Mouse (Mus musculus): ENCODE measurements around the gene Pla2g4b. TPM values are rescaled to one million over a fixed set of nuclear protein-coding genes. Genes with fewer than 3 reads are reported as not detected.

The Pla2g4b gene
- total and polyA plus RNA-seq, 2 experiments from 2014 or later = 0.20 TPM; not detected in 1

- Histone ChIP-seq H3K27ac (ENCODE audit: low read depth) (no peak overlapping the region), H3K36me3 (replicated peaks; ENCODE audit: control insufficient read depth, insufficient read depth, low read length) (no peaks in the 10 kb centered on the region), H3K27me3 (ENCODE audit: control insufficient read depth, insufficient read depth, low read length) (peaks cover 3% of the 10 kb centered on the region; the same call in 1 of the 2 replicates), H3K4me2 (ENCODE audit: low read depth, low read length) (no peak overlapping the region), H3K4me1 (ENCODE audit: control insufficient read depth, insufficient read depth) (no peaks in the 10 kb centered on the region; the same call in 1 of the 2 replicates), H3K9me3 (replicated peaks; ENCODE audit: control insufficient read depth, low read length) (no peaks in the 10 kb centered on the region), H3K4me3 (ENCODE audit: low read depth, low read length) (no peak overlapping the region), H3K9ac (replicated peaks; ENCODE audit: low read depth, low read length) (no peak overlapping the region)
- no peak for DNase-seq (ENCODE audit: low spot score)
- TF ChIP-seq EP300 (IDR thresholded peaks at IDR 0.05; ENCODE audit: low read depth) = no peak
- TF ChIP-seq CTCF (IDR thresholded peaks at IDR 0.05; ENCODE audit: low read depth) = peak; percentile 28
- no peak for ATAC-seq (ENCODE audit: insufficient read depth, low read depth)
- 74% methylated on average over 6 of the region's 6 CpGs for WGBS
Observed at GRCm38 (mm10) chr2:120064639-120065038, 31.4 kb downstream of the Pla2g4b start.

GRCm38 (mm10) chr2:120065243-120065642 lies 32.0 kb downstream of the Pla2g4b start:
- Histone ChIP-seq H3K4me2 (ENCODE audit: low read depth, low read length) (no peak overlapping the region), H3K9me3 (replicated peaks; ENCODE audit: control insufficient read depth, low read length) (no peaks in the 10 kb centered on the region), H3K9ac (replicated peaks; ENCODE audit: low read depth, low read length) (no peak overlapping the region), H3K4me1 (ENCODE audit: control insufficient read depth, insufficient read depth) (no peaks in the 10 kb centered on the region; the same call in 1 of the 2 replicates), H3K27ac (ENCODE audit: low read depth) (no peak overlapping the region), H3K27me3 (ENCODE audit: control insufficient read depth, insufficient read depth, low read length) (peaks cover 3% of the 10 kb centered on the region; the same call in 1 of the 2 replicates), H3K4me3 (ENCODE audit: low read depth, low read length) (no peak overlapping the region), H3K36me3 (replicated peaks; ENCODE audit: control insufficient read depth, insufficient read depth, low read length) (no peaks in the 10 kb centered on the region)
- WGBS = 85% methylated on average over 10 of the region's 10 CpGs
- DNase-seq (ENCODE audit: low spot score) (no peak), ATAC-seq (ENCODE audit: insufficient read depth, low read depth) (no peak)
- no peak for TF ChIP-seq CTCF (IDR thresholded peaks at IDR 0.05; ENCODE audit: low read depth)

- Histone ChIP-seq H3K4me2 (ENCODE audit: low read depth, low read length) (no peak overlapping the region), H3K27me3 (ENCODE audit: control insufficient read depth, insufficient read depth, low read length) (peaks cover 3% of the 10 kb centered on the region; the same call in 1 of the 2 replicates), H3K4me1 (ENCODE audit: control insufficient read depth, insufficient read depth) (no peaks in the 10 kb centered on the region; the same call in 1 of the 2 replicates), H3K36me3 (replicated peaks; ENCODE audit: control insufficient read depth, insufficient read depth, low read length) (no peaks in the 10 kb centered on the region), H3K9me3 (replicated peaks; ENCODE audit: control insufficient read depth, low read length) (no peaks in the 10 kb centered on the region), H3K9ac (replicated peaks; ENCODE audit: low read depth, low read length) (no peak overlapping the region), H3K27ac (ENCODE audit: low read depth) (no peak overlapping the region), H3K4me3 (ENCODE audit: low read depth, low read length) (no peak overlapping the region)
- no peak for DNase-seq (ENCODE audit: low spot score)
- TF ChIP-seq CTCF (IDR thresholded peaks at IDR 0.05; ENCODE audit: low read depth) (no peak), EP300 (IDR thresholded peaks at IDR 0.05; ENCODE audit: low read depth) (no peak)
- ATAC-seq (ENCODE audit: insufficient read depth, low read depth) = peak; percentile 21; the same call in 1 of the 2 replicates
- WGBS = 40% methylated on average over 3 of the region's 3 CpGs
Observed at GRCm38 (mm10) chr2:120066224-120066623, 33.0 kb downstream of the Pla2g4b start.

- ATAC-seq (ENCODE audit: insufficient read depth, low read depth) (peak; percentile 38; the same call in 1 of the 2 replicates), DNase-seq (ENCODE audit: low spot score) (no peak)
- TF ChIP-seq EP300 (IDR thresholded peaks at IDR 0.05; ENCODE audit: low read depth) (no peak), CTCF (IDR thresholded peaks at IDR 0.05; ENCODE audit: low read depth) (peak; percentile 81)
- Histone ChIP-seq H3K27ac (ENCODE audit: low read depth) (no peak overlapping the region), H3K9ac (replicated peaks; ENCODE audit: low read depth, low read length) (no peak overlapping the region), H3K4me2 (ENCODE audit: low read depth, low read length) (no peak overlapping the region), H3K4me1 (ENCODE audit: control insufficient read depth, insufficient read depth) (no peaks in the 10 kb centered on the region; the same call in 1 of the 2 replicates), H3K9me3 (replicated peaks; ENCODE audit: control insufficient read depth, low read length) (no peaks in the 10 kb centered on the region), H3K4me3 (ENCODE audit: low read depth, low read length) (no peak overlapping the region), H3K36me3 (replicated peaks; ENCODE audit: control insufficient read depth, insufficient read depth, low read length) (no peaks in the 10 kb centered on the region), H3K27me3 (ENCODE audit: control insufficient read depth, insufficient read depth, low read length) (peaks cover 3% of the 10 kb centered on the region; the same call in 1 of the 2 replicates)
- 46% methylated on average over 16 of the region's 16 CpGs for WGBS
Observed at GRCm38 (mm10) chr2:120068555-120069465, 35.6 kb downstream of the Pla2g4b start.

- ATAC-seq (ENCODE audit: insufficient read depth, low read depth) (no peak), DNase-seq (ENCODE audit: low spot score) (no peak)
- Histone ChIP-seq H3K27ac (ENCODE audit: low read depth) (no peak overlapping the region), H3K9me3 (replicated peaks; ENCODE audit: control insufficient read depth, low read length) (no peaks in the 10 kb centered on the region), H3K9ac (replicated peaks; ENCODE audit: low read depth, low read length) (no peak overlapping the region), H3K4me2 (ENCODE audit: low read depth, low read length) (no peak overlapping the region), H3K4me1 (ENCODE audit: control insufficient read depth, insufficient read depth) (no peaks in the 10 kb centered on the region; the same call in 1 of the 2 replicates), H3K4me3 (ENCODE audit: low read depth, low read length) (no peak overlapping the region), H3K27me3 (ENCODE audit: control insufficient read depth, insufficient read depth, low read length) (no peaks in the 10 kb centered on the region), H3K36me3 (replicated peaks; ENCODE audit: control insufficient read depth, insufficient read depth, low read length) (no peaks in the 10 kb centered on the region)
- WGBS = 65% methylated on average over 8 of the region's 8 CpGs
- TF ChIP-seq EP300 (IDR thresholded peaks at IDR 0.05; ENCODE audit: low read depth) = no peak
- no peak for TF ChIP-seq CTCF (IDR thresholded peaks at IDR 0.05; ENCODE audit: low read depth)
Observed at GRCm38 (mm10) chr2:120069466-120069990, 36.3 kb downstream of the Pla2g4b start.
